Mouse (Mus musculus): Measurements from ENCODE around the gene Hcrt.

- no peak for TF ChIP-seq CTCF (conservative IDR thresholded peaks at IDR 0.05; ENCODE audit: low read length)
- no peak for TF ChIP-seq NANOG (IDR thresholded peaks at IDR 0.05; ENCODE audit: borderline replicate concordance, low read length)
- TF ChIP-seq POU5F1 (IDR thresholded peaks at IDR 0.05; ENCODE audit: borderline replicate concordance, low read length): no peak
Observed at GRCm38 (mm10) chr11:100750127-100750526, 12.6 kb downstream of the Hcrt start.

Data from E14TG2a.4 (cell line).